Mouse (Mus musculus): ENCODE results near the gene Arhgef7.

GRCm38 (mm10) chr8:11834691-11835090, 107.2 kb downstream of the Arhgef7 start:
- TF ChIP-seq CTCF (IDR thresholded peaks at IDR 0.05; ENCODE audit: low read depth, low read length) (no peak), POLR2A (IDR thresholded peaks at IDR 0.05; ENCODE audit: extremely low read depth, insufficient read depth, low read length) (no peak)

All from liver, adult 2 months (tissue).